Mouse (Mus musculus) stomach, postnatal 0 days (tissue): ENCODE measurements around the gene Madd.

Source experiments
- CTCF ChIP-seq: IDR thresholded peaks from 2 replicates; pipeline ENCODE4 v1.5.1; 2016; ENCODE audit warnings: antibody characterized with exemption, low read depth, mild to moderate bottlenecking, moderate library complexity
- EP300 ChIP-seq: optimal IDR thresholded peaks from 2 replicates; pipeline ENCODE3; 2016; ENCODE audit warnings: antibody characterized with exemption

DNA sequence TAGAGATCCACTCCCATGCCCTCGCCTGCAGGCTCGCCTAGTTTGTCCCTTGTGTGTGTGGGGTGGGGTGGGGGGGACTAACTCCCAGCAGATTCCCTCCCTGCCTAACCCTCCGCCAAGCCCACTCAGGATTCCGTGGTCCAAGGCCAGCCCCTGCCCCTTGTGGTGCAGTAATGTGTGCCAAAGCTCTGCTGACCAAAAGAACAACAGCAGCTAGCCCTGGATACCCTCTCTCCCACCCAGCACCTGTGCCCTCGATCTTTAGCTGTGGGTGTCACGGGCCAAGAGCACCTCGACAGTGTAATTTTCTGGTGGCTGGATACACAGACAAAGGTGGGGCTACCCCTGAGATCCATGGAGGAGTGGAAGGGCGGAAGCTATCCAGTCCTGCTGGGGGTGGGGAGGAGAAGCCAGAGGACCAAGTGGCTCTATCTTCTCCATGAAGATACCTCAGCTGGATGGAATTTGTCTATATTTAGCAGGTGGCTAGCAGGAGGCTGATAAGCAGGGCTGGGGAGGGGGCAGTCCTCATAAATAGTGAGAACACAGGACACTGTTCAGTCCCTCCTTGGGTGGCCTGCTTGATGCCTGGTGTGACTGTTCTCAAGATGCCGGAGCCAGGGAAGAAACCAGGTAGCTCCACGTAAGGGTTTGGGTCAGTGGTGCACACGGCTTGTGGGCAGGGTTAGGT lies 65.9 kb downstream of the Madd start, which contains the start of gene Mybpc3:
- TF ChIP-seq CTCF (no peak), EP300 (no peak)
